ENCODE assay signal across 12 mouse cellular contexts in the genomic region with DNA sequence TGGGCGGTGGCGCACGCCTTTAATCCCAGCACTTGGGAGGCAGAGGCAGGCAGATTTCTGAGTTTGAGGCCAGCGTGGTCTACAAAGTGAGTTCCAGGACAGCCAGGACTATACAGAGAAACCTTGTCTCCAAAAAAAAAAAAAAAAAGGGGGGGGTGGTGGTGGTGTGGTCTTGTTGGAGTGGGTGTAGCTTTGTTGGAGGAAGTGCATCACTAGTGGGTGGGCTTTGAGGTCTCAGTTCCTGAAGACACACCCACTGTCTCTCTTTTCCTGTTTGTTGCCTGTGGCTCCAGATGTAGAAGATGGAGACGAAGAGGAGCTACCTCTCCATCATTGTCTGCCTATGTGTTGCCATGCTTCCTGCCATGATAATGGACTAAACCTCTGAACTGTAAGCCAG. TPM values are rescaled to one million over a fixed set of nuclear protein-coding genes. Genes with fewer than 3 reads are reported as not detected.
"Had no signal": no experiment of that assay in that cellular context is flagged by ENCODE, and none has a peak within 500 bp of the region (broad histone marks: within the 10 kb centered on the region; RNA-seq: fewer than 3 reads in every experiment).

No protein-coding gene starts in this region.

RNA-seq across cellular contexts. Expression of gene Sept14, which starts 23.2 kb away (rescaled TPM):
- total RNA-seq: neutrophil, adult 5-6 weeks had no signal
- polyA plus RNA-seq: neural tube, embryonic 13.5 days; neural tube, embryonic 14.5 days; neural tube, embryonic 15.5 days; small intestine, adult 2 months; spleen, adult 2 months; stomach, embryonic 14.5 days; stomach, embryonic 15.5 days; stomach, embryonic 16.5 days; stomach, postnatal 0 days; thymus, postnatal 0 days; urinary bladder, adult 2 months had no signal
